Mouse (Mus musculus) granulocyte monocyte progenitor cell, adult 5-6 weeks (primary cell): ENCODE results near the gene Kmt2e. TPM values are rescaled to one million over a fixed set of nuclear protein-coding genes. Genes with fewer than 3 reads are reported as not detected.
"Not testable (repeated sequence)": the region's sequence is repeated elsewhere in the genome, so short reads cannot be mapped to it uniquely, and the experiment has no call there.

Experiments
- ATAC-seq: replicated peaks from 2 replicates; pipeline ENCODE4 v1.8.0; 2016; ENCODE audit warnings: mild to moderate bottlenecking, moderate TSS enrichment, inconsistent platforms; ENCODE audit not compliant: poor library complexity, severe bottlenecking
- total RNA-seq, 2 experiments: library from RNA; stranded (forward) in 1 of 2; stranded (reverse) in 1 of 2; fragments of 200-712, 200-1000 nt in 1 of 2; fragments of >200 nt in 1 of 2; fragmentation: Nextera tagmentation in 1 of 2; gene quantifications; 2 replicates each; pipeline ENCODE4 v1.2.3; 2014 to 2017

Gene Kmt2e
- total RNA-seq, 2 experiments from 2014 or later = 41.5 to 87.5 TPM

DNA sequence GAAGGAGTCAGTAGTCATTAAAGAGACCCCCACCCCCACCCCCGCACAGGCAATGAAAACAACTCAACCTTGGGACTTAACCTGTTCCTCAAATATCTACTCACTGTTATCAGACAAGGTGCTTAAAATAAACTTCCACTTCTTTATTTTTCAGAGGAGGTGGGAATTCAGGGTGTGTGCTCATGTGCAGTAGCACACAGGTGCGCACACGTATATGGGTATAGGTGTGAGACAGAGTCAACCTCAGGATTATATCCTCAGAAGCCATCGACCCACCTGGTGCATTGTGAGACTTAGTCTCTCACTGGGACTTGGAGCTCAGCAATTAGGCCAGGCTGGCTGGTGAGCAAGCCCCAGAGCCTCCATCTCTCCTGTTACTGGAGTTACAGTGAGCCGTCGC is 96.9 kb downstream of the Kmt2e start:
- no peak for ATAC-seq

DNA sequence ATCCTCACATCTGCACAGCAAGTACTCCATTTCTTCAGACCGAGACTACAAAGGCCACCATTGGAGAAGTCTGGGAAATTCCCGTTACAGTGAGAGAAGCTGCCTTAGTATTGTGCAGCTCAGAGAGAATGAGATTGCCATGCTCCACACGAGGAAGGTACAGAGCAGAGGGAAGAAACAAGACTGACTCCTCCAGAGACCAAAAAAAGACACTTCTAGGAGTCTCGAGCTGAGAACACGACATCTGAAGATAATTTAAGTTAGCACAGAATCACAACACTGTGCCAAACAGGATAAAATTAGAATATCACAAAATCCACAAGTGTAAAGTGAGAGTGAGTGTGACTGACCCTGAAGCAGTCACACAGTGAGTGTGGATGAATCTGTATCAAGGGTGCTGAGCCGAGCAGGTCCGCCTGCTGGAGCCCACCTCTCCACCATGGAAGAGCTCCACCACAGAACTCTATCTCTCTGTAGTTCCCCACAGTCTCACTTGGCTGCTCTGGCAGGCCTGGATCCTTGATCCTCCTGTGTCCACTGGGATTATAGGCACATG is 97.4 kb downstream of the Kmt2e start:
- ATAC-seq = no peak

DNA sequence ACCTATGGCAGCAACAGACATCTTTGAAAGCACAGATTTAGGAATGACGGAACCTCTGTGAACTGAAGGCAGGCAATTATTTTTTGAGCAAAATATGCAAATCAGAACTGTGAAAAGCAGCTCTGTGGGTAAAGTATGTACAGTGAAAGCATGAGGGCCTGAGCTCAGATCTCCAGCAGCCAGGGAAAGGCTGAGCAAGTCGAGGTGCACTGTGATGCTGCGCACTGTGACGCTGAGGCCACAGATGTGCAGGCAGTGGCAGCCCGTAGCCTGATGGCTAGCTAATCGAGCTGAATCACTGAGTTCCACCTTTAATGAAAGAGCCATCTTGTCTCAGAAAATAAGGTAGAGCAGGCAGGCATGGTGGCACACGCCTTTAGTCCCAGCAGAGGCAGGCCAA is 101.5 kb downstream of the Kmt2e start:
- ATAC-seq = no peak

DNA sequence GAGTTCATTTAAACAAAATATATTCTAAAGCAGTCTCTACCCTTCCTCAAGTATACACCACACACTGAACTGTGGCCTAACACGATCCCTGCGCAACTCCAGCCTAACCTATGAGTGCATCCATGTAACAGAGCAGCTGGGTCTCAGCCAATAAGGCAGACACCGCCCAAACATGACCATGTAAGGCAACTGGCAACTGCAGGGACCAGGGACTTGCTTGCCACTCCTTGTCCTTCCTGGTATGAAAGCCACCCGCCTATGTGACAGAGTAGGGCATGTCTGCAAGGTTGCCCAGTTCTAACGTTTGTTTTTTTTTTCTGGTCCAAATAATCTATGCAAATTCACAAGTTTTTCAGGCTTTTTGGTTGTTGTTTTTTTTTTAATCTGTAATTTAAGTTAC is 117.4 kb downstream of the Kmt2e start:
- ATAC-seq = peak; percentile 27; the same call in 1 of the 2 replicates

DNA sequence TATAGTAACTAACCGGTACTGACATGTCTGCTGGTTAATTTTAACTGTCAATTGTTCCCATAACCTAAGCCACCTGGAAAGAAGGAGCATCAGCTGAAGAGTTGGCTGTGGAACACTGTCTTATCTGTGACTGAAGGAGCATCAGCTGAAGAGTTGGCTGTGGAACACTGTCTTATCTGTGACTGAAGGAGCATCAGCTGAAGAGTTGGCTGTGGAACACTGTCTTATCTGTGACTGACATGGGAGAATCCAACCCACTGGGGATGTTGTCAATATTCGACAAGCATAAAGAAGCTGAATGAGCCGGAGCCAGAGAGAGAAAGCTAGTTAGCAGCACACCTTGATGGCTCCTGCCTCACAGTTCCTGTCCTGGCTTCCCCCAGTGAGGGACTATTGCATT is 119.1 kb downstream of the Kmt2e start:
- not testable (repeated sequence) for ATAC-seq
